Mouse (Mus musculus): Measurements from ENCODE around the gene Arhgap24.
"Not testable (repeated sequence)": the region's sequence is repeated elsewhere in the genome, so short reads cannot be mapped to it uniquely, and the experiment has no call there.

The Arhgap24 gene

DNA sequence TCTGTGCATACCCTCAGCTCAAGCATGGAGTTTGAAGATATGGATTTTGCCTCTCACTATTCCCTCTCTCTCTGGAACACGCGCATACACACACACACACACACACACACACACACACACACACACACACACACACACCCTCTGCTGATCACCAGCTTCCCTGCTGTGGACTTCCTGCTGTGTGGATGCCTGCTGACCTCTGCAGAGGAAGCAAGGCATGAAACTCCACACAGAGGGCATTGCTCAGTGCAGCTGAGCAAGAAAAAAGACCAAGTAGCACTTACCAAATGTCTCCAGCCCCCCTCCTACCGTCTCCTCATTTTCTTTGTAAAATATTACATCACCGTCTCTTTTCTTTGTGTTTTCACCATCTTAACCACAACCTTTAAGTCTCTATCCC, 310.1 kb downstream of the Arhgap24 start:
- no peak for DNase-seq (ENCODE audit: low spot score in 2 of 2)

DNA sequence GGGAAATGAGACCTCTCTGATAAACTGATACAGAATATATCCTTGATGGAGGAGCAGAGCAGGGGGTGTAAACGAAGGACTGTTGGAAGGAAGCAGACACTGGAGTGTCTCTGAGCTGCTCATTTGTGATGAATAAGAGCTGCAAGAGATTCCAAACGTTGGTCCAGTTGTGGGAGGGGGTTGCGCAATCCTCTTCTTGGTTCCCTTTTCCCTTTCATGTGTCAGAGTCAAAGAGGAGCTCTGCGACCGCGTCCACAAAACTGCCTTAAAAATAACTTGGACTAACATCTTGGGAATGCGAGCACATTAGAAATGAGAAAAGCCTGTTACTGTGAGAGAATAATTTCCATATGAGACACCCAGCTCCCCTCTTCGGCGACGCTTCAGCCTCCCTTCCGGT, 312.3 kb downstream of the Arhgap24 start:
- DNase-seq (ENCODE audit: low spot score in 2 of 2): no peak

DNA sequence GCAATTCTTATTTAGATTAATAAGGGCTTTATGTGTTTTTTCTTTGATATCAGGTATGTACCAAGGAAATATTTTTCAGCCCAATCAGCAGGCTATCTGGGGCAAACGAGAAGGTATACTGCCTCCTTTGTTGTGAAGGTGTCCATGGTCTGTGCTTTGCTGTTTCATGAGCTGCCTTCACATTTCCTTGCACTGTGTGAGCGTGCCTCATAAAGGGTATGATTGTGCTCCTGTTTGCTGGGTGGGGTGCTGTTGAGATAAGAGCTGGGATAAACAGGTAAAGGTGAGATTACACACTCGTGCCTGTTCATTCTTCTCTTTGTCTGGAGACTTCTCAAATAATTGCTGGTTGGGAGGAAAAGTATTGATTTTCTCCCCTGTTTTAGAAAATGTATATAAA, 320.3 kb downstream of the Arhgap24 start:
- no peak for DNase-seq (ENCODE audit: low spot score in 2 of 2)

DNA sequence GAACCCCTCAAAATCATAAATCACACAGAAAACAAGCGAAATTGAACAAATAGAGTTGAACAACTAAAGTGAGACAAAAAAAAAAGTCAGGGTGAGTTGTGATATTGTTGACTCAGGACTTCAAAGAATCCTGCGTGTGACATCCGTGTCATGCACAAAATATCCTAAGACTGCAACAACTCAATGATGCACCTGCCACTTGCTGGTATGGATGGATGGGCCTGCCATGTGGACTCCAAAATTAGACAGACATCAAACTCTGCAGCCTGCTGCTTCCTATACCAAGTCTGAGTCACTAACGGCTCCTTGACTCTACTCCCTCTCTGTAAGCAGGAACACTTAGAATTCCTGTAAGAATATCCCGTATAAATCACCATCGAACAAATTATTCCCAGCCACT, 321.6 kb downstream of the Arhgap24 start:
- no peak for DNase-seq (ENCODE audit: low spot score in 2 of 2)

DNA sequence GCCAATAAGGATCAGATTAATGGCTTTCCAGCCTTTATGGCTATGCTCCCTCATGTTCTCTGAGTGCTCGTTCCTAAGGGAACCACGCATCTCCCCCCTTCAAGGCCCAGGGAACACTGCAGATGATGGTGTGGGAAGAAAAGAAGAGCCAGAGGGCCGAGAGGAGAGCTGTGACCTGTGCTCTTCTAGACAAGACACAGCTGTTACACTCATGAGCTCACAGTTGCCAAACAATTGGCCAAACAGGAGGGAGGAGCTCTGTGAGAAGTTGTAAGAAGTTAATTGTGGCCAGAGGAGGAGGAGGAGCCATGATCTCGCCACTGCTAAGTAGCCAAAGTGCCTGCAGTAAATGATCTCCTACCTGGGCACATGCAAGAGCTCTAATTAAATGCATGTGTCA, 322.5 kb downstream of the Arhgap24 start:
- DNase-seq (ENCODE audit: low spot score in 2 of 2): no peak

DNA sequence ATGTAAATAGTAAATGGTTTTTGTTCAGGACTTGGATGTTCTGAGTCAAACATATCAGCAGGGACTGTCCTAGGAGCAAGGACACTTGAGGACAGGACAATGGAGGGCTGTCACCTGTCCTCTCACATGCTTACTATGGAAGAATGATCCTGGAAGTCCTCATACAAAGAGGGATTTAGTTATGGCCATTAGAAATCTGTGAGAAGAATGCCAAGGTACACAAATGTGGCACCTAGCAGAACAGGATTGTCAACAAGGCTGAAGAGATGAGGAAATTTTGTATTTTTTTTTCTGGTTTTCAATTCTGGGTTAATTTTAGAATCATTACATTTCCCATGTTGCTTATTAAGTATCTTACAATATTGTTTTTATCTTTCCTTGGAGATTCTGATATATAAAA, 326.3 kb downstream of the Arhgap24 start:
- no peak for DNase-seq (ENCODE audit: low spot score in 2 of 2)

DNA sequence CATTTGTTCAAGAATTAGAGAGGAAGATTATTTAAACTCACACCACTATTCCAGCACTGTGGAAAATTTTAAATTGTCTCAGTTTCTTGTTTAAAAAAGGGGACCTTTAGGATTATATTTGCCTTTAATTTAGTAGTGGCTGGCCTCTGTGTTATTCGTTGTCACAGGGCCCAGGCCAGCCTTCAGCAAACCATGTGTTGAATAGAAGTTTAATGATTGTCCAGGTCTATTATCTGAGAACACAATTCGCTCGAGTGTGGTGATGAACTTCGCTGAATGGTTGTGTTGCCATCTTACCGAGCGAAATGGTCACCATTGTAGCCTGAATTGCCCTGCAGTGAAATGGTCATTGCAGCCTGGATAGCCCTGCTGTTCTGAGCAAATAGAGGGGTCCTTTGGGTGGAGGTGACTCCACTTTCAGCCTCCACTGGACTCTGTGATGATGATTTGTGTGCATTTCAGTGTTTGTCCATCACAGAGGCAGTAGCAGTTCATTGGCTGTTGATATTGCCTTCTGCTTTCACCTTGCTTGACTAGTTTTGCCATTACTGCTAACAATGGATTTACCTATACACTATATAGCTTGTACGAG, 329.3 kb downstream of the Arhgap24 start:
- DNase-seq (ENCODE audit: low spot score in 2 of 2): no peak

DNA sequence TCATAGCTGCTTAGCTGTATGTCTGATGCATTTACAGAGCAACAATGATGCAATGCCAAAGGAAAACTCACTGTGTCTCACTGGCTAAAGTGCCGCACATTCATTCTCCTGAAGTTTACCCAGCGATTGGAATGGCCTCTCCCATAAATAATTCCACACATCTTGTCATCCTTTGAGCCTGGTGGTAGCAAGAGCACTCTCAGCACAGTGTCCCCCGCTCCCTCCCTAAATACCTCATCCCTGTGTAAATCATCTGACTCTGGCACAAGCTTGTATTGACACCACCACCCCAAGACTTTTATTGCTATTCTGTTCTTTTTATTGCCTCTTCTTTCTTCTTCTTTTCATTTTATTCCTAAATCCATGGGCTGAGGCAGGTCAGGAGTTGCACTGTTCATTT, 332.1 kb downstream of the Arhgap24 start:
- DNase-seq (ENCODE audit: low spot score in 2 of 2): no peak

DNA sequence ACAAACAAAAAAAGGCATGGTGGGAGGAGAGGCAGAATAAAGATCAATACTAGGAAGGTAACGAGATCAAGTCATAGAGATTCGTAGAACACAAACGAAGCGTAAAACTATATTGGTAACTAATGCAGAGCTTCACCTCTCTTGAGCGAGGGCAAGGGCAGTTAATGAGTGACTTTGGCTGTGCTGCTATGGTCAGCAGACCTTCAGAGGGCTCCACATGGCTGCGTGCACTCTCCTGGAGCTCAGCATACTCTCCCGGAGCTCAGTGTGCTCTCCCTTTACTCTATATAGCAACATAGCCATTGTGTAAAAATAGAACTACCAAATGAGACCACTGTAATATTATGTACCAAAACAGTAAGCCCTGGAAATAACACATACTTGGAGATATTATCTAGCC, 336.4 kb downstream of the Arhgap24 start:
- no peak for DNase-seq (ENCODE audit: low spot score in 2 of 2)

DNA sequence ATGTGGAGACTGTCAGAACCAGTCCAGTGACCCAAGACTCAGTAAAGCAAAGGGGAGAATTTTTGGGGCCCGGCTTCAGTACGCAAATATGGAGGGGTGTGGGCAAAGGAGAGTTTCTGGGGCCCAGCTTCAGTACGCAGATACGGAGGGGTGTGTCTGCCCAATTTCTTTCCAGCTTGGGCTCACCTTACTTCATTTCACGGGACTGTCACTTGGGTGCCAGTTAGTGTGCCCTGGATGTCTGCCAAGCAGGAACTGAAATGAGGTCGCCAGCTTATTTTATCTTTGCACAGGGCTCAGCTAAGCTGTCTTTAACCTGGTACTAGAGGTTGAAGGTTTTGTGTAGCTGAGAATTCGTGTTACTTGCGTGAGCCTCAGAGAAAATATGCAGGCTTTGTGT, 344.3 kb downstream of the Arhgap24 start:
- no peak for DNase-seq (ENCODE audit: low spot score in 2 of 2)

DNA sequence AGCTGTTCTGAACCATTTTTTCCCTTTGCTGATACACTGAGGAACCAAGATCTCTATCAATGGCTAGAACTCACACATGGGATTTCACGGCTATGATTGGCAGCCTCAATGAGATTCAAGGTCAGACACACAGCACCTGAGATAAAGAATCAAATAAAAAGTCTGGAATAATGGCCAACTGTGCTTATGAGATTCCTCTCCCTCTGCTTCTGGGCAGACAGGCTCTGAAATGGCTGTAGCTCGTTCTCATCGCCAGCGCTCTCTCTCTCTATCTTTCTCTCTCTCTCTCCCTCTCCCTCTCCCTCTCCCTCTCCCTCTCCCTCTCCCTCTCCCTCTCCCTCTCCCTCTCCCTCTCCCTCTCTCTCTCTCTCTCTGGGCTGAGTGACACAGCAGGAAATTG, 357.9 kb downstream of the Arhgap24 start:
- DNase-seq (ENCODE audit: low spot score in 2 of 2): no peak

DNA sequence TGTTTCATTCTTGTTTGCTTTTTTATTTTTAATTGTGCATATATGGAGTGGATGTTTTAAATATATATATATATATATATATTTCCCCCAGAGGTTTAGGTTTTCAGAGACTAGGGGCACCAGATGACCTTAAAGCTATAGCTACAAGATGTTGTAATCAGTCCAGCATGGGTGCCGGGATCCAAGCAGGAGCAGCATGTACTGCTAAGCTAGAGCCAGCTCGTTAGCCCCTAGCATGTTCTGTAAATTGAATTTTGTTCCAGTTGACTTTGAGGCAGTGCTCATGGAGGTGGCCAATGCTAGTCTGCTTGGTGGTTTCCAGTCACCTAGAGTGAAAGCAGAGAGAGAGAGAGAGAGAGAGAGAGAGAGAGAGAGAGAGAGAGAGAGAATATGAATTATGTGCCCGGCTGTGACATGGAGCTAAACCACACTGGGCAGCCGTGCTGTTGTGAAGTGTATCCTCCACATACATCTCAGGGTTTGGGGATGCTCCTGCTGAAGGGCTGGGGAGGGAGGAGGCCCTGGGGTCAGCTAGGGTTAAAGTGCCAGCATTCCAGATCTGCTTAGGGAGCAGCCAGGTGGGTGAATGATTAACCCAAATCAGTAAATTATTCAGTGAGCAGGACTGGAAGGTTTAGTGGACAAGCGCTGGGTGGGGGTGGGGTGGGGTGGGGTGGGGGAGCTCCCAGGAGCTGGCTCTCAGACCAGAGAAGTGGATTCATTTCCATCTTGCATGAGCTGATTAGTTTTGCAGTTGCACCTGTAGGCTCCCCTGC, 362.9 kb downstream of the Arhgap24 start:
- DNase-seq (ENCODE audit: low spot score in 2 of 2): no peak

DNA sequence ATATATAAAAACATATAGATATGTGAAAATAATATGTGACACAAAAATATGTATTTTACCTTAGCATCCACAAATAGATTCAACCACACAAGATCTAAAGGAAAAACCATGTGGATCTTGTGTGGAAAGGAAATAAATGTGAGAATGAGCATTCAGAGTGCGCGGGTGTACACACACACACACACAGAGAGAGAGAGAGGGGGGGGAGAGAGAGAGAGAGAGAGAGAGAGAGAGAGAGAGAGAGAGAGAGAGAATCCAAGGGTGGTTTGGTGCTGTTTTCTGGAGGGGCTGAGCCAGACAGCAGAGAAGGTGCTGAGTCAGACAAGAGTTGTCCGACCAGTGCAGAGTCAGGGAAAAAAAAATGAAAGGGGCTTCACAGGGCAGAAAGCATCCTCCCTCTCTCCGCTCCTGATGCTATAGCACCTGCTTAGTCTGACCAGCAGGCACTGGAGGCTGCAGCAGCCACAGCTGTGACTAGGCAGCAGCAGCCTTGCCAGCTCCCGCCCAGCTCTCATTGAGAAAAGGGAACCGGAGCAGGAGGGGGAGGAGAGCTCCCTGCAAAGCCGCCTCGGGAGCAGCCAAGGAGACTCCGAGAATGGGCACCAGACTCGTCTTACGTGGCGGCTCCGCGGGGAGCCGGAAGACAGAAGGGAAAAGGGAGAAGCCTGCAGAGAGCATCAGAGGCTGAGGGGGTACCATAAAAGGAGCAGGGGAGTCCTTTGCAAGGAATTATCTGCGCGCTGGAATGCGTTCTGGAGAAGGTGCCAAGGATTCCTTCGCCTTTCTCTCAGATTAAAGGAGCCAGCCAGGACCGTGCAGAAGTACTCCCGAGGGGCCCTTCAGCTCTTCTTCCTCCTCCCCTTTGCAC, 363.8 kb downstream of the Arhgap24 start:
- DNase-seq (ENCODE audit: low spot score in 2 of 2): peak; percentile 90 to 91

DNA sequence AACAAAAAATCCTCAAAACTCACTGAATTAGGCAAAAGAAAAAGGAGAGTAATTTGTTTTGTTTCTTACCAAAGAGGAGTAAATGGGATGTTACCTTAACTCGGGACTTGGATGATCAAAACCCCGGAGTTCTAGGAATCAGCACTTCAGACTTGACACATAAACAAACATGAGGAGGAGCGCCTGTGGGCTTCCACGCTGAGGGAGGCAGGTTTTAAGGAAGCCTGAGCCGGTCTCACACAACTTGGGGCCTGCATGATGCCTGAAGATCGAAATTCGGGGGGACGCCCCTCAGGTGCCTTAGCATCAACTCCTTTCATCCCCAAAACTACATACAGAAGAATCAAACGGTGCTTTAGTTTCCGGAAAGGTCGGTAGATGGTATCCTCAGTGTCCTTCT, 364.6 kb downstream of the Arhgap24 start:
- DNase-seq (ENCODE audit: low spot score in 2 of 2): no peak

DNA sequence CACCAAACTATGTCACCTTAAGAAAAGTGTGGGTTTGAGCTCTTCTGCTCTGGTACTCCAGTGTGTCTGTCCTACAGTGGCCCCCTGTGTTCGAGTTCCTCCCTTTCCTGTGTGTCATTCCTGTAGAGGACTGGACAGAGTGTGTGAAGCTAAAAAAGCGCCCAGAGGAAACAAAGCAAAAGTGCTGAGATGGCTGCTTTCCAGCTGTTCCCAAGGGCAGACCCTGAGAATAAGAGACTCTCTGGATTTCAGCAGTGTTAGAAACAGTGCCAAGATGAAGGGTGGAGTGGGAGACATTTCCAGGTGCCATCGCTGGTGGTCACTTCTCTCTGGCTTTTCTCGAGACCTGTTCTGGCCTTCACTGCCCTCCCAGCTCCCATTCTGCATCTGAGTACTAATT, 366.7 kb downstream of the Arhgap24 start:
- DNase-seq (ENCODE audit: low spot score in 2 of 2): no peak

DNA sequence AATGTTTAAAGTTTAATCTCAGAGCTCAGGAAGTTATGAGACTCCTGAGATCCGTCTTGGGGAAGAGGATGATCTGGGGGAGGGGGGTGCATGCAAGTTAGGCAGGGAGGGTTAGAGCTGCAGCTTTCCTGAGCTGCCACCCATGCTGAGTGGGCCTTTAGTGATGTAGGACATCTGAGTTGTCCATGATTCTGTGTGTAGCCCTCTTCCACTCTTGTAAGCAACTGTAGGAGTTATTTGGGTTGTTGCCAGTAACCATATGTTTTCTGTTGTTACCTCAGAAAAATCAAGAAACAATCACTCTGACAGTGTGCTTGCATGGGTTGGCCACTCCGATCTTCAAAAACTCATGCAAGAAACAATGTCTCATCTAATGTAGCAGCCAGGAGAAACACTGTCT, 370.6 kb downstream of the Arhgap24 start:
- DNase-seq (ENCODE audit: low spot score in 2 of 2): no peak

DNA sequence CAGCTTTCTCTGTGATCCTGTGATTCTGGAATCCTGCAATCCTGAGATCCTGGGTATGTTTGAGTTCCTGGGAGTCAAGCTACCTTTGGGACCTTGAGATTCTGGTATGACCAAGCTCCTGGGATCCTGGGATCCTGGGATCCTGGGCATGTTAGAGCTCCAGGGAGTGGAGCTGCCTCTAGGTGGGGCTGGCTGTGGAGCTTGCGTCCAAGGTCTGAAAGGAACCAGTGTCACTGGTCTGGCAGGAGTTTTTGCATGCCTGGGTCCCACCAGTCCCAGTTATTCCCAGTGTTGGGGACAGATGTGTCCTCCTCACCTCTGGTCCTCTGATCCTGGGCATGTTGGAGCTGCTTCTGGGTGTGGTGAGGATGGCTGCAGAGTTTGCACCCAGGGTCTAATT, 372.6 kb downstream of the Arhgap24 start:
- DNase-seq (ENCODE audit: low spot score in 2 of 2): no peak

DNA sequence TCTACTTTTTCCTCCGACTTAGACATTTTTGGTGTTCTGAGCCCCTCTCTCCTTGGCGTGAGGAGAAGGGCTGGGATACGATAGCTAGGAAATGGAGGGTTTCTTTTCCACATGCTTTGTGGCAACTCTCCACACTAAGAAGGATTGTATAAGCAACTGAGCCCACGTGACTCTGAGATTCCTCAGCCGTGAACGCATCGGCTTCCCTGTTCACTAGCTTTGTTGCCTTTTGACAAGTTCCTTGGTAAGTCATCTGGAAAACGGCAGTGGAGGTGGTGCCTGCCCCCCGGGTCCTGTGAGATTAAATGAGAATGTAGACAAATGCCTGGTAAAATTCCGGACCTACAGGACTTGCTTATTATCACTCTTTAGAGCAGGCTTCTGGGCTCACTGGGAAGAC, 374.6 kb downstream of the Arhgap24 start:
- DNase-seq (ENCODE audit: low spot score in 2 of 2): no peak

DNA sequence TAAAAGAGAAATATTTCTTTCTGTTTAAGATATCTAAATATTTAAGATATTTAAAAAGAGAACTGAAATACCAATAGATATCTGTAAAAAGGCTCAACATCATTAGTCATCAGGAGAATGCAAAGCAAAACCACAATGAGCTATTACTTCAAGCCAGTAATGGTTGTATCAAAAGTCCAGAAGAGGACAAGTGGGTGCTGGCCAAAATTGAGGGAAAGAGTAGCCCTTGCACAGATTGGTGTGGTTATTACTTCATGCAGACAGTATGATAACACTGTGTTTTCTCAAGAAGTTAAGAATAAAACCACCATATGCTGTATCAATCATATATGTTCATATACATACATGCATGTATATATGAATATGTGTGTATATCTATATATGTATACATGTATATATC, 376.9 kb downstream of the Arhgap24 start:
- DNase-seq (ENCODE audit: low spot score in 2 of 2): no peak

DNA sequence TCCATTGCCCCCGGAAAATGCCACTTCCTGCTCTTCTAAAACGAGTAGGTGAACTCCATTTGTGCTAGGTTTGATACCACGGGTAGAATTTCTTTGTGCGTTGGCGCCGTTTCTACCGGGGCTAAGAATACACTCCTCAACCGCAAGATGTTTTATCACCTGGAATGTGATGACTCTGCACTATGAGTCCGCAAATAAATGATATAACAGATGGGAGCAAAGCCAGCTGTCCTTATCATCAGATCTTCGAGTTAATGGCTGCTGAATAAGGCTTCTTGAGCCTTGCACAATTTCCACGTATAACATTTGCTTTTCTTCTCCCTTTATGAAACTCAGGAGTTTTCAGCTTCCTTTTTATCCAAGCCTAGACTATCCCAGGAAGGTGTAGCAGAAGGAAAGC, 378.6 kb downstream of the Arhgap24 start:
- no peak for DNase-seq (ENCODE audit: low spot score in 2 of 2)

DNA sequence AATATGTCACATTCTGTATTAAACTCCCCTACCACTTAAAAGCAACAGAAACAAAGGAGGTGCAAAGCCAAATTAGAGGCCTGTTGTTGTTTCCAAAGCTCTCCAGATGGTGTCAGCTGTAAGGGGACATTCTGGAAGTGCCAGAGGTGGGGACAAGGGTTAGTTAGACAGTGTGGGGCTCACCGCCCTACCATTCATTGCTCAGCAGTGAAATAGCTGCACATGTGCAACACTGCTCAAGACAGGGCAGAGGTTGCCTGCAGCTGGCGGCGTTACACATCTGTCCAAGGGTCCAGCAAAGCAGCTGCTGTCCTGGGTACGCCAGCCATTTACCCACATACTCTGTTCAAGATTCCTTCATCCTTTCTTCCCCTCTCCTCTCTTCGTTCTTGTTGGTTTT, 387.0 kb downstream of the Arhgap24 start:
- DNase-seq (ENCODE audit: low spot score in 2 of 2): no peak

DNA sequence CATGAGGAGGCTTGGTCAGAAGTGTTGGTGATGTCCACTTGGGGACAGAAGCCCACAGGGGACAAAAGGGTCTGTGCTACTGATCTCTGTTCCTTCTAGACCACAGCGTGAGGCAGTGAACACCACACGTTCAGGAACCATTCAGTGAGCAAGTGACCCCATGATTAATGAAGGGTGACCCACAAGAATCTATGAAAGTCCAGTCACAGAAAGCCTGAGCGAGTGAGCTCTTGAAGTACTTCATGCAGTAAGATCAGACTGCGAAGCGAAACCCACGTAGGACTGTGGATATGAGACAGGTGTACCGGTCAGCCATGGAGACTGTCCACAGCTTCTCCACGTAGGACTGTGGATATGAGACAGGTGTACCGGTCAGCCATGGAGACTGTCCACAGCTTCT, 391.8 kb downstream of the Arhgap24 start:
- not testable (repeated sequence) for DNase-seq (ENCODE audit: low spot score in 2 of 2)

Measured in right cerebral cortex, postnatal 10 days (tissue).